Mouse (Mus musculus): ENCODE data around the gene Psg17.
"Not testable (repeated sequence)": the region's sequence is repeated elsewhere in the genome, so short reads cannot be mapped to it uniquely, and the experiment has no call there.

Psg17 gene

DNA sequence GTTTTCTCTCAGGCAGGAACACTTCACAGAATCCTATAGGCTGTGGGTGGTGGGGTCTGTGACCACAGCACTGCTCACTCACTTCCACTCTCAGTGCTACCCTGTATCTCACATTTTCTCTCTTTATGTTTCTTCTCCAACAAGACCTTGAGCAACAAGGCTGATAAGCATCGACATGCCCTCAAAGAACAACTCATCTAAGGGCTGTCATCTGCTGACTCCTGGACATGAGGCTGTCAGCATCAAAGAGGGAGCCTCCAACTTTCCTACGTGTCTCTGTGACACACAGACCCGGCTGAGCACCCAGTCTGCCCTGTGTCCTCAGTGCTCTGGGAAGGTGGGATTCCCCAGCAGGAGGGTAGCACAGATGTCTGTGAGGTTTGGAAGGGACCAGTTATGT lies at the start of gene Psg17:
Psg17 (minus strand) TSS at position 101 of the 400 bp plus-strand sequence.
- DNase-seq (ENCODE audit: low read depth, low spot score): no peak

DNA sequence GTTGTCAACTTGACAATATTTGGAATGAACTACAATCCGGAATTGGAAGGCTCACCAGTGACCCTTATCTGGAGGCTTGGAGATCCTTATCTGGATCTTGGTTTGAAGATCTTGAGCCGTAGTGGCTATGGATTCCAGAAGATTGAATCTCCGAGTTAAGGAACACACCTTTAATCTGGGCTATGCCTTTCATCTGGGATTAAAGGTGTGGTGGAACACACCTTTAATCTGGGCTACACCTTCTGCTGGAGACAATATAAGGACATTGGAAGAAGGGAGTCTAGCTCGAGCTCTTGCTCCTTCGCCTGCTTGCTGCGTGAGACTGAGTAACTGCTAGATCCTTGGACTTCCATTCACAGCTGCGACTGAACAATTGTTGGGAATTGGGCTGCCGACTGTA lies 49.6 kb upstream of the Psg17 start, which contains the start of gene Pglyrp1:
Pglyrp1 (plus strand) TSS at position 301 of the 400 bp plus-strand sequence.
- not testable (repeated sequence) for DNase-seq (ENCODE audit: low read depth, low spot score)

DNA sequence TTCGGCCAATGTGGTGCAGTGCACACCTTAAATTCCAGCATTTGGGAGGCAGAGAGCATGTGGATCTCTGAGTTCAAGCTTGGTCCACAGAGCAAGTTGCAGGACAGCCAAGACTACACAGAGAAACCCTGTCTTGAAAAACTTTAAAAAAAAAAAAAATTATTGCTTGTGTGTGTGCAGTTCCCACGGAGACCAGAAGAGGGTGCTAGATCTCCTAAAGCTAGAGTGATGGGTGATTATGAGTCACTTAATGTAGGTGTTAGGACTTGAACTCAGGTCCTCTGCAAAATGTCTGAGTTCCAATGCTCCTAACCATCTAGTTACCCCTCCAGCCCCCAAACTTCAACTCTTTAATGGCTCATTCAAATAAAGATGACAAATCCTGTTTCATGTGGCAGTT lies 47.1 kb upstream of the Psg17 start:
- no peak for DNase-seq (ENCODE audit: low read depth, low spot score)

DNA sequence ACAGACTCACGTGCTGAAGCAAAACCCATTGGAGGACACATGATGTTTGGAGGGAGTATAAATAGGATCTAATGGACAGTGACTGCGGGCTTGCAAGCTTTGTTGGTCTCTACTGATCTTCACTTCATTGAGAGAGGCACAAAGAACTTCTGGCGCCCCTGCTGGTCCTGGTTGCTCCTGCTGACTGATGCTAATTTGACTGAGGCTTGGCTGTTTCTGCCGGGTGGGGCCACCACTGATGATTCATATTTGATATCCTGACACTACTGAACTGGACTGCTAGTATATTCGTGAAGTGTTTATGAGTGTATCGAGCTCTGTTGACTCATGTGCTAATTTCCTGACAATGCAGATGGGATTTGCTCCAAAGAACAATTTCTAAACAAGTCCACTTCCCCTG lies 41.4 kb upstream of the Psg17 start:
- DNase-seq (ENCODE audit: low read depth, low spot score): no peak

DNA sequence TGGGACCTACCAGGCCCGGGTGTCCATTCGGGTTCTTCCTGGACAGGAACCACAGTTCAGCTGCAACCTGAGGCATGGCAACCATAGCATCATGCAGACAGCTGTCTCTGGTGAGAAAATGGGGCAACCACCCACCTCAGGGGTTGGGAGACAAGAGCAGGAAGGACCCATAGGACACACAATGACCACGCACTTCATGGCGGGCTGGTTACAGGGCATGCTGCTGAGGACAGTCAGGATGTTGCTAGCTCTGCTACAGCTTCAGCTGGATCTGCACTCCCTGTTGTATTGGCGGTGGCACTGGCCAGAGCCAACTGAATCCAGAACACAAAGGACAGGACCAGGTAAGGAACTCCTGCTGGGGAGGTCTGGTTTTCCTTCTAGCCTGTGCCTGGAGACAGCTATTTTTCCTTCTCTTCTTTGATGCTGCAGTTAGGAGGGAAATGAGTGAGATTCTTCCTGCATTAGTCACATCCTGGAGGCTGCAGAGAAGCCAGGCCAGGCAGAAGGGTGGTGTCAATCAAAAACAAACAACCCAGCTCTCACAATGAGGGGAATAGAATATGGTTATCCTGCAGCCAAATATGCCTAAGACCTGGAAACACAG lies 37.0 kb upstream of the Psg17 start:
- no peak for DNase-seq (ENCODE audit: low read depth, low spot score)

DNA sequence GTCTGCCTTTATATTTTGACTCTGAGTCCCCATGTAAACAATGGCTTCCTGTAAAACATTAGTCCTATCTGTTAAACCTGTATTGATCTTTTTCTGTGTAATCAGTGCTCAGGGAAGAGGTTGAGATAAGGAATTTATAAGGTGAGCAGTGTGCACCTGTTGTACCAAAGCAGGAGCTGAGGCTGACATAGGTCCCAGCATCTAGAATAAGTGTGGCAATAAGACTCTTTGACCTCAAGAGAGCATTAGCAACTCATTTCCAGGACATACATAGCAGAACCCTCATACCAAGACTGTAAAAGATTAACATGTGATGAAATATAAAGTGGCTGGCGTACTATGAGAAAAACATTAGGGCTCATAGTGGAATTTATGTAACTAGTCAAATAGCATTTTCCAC lies 27.0 kb upstream of the Psg17 start:
- no peak for DNase-seq (ENCODE audit: low read depth, low spot score)

DNA sequence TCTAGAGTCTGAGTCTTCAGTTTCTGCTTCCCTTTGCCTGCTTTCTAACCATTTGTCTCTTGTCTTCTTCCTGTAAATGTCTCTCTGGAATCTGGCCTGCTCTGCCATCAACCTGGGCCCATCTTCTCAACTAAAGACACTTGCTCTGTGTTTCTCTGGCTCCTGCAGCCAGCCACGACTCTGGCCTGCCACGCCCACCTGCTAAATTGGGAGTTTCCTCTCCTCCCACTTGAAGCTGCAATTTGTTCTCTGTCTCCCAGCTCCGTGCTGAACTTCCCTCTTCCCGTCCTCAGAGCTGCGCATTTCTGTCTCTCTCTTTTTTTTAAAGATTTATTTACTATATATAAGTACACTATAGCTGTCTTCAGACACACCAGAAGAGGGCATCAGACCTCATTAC lies 23.4 kb upstream of the Psg17 start:
- DNase-seq (ENCODE audit: low read depth, low spot score): no peak

DNA sequence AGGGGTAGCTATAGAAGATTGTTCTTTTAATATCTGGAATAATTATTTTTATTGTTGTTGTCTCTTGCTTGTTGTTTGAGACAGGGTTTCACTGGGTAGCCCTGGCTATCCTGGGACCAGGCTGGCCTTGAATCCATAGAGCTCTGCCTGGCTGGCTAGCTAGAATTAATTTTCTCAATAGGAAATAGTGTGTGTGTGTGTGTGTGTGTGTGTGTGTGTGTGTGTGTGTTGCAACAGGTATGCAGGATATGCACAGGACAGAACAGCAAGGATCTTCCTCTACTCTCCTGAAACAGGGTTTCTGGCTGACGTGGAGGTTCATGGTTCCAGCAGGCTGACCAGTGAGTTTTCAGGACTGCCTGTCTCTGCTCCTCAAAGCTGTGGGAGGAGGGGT lies 19.8 kb upstream of the Psg17 start:
- no peak for DNase-seq (ENCODE audit: low read depth, low spot score)

DNA sequence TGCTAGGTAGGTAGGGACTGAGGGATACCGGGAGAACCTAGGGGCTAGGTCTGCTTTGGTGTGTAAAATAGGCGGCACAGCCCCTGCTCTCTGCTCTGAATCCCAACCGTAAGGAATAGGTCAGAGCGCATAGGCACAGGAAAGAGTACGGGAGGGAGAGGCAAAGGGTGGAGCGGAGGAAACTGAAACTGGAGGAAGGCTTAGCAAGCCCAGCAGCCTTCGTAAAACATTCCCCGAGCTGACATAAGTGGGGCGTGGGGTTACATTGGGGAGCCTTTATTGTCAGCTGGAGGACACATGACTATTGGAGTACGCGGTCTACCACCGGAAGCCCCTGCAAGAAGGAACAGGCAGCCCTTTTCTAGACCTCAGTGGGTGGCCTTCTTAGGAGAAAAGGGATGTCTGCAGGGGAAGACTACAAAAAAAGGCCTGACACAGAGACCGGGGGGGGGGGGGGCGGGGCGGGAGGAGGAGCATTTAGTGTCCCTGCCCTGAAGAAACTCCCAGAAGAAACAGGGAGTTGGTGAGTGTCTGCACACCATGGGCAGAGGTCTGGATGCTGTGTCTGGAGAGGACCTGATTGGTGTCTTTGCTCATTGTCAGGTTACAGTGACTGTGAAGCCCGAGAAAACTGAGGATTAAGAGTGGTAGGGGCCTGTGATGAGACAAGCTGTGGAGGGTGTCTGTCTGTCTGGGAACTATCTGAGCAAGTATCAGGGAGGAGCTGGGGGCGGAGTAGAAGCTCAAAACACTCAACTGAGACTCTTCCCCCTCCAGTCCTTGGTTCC lies 19.2 kb upstream of the Psg17 start:
- DNase-seq (ENCODE audit: low read depth, low spot score): peak; percentile 20

DNA sequence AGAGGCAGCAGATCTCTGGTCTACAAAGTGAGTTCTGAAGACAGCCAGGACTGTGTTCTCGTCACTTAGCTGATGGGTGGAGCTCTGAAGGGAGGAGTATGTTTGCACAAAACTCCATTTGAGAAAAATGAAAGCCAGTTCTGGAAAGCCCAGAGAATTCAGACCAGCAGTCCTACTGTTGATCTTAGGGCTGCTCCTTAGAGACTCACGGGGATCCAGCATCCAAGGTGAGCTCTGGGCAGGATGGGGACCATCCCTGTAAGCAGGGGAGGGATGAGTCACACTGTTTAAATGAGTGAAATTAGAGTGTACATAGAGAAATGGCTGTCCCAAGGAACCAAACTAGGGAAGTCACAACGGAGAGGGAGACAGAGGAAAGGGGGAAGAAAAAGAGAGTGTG lies 18.5 kb upstream of the Psg17 start, which contains the start of gene Mill2:
Mill2 (plus strand) TSS at position 102 of the 400 bp plus-strand sequence.
- DNase-seq (ENCODE audit: low read depth, low spot score): no peak

DNA sequence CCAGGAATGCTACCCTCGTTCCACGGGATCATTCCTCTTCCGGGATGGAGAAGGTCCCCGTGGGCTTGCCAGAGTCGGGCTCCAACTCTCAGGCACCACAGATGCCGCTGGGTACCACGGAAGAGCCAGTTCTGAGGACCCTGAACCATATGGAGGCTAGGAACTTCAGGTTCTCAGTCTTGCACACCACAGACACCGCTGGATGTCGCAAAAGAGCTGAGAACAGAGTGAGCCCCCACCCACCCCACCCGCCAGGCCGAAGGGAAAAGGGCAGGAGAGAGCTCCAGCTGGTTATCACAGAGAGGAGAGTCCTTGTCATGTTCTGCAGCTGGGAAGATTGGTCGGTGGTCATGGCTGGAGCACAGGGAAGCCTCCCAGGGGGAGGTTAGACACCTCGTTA lies 10.9 kb upstream of the Psg17 start:
- no peak for DNase-seq (ENCODE audit: low read depth, low spot score)

DNA sequence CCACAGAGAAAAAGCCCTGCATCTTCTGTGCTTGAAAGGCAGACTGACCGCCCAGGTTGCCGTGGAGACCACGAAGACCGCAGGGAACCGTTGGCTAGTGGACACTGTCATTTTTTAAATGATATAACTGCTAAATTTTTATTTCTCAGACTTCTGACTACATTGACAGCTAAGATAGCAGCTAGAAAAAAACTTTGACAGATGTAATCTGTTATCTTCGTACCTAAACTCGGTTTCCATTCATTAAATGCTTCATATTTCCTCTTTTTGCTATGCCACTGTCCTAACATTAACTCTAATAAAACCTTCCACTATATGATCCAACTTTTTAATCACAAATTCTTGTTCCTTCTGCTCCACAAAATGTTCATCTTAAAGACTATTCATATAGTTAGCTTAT lies 8.1 kb upstream of the Psg17 start:
- no peak for DNase-seq (ENCODE audit: low read depth, low spot score)

DNA sequence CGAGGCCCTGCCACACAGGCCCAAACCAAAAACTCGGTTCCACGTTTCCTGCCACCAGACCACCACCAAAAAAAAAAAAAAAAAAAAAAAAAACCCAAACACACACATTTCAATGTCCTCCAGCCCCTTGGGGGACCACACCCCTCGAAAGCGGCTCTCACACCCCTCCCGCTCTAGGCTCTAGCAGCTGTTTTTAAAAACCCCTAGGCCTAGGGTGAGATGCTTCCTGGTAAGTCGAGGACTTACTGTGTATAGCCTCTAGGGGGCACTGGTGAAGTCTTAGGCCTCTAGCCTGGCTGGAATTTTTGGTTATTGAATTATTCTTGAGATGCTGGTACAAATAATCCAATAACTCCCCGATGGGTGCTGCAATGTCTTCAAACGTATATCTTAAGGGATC lies 7.2 kb upstream of the Psg17 start:
- no peak for DNase-seq (ENCODE audit: low read depth, low spot score)

DNA sequence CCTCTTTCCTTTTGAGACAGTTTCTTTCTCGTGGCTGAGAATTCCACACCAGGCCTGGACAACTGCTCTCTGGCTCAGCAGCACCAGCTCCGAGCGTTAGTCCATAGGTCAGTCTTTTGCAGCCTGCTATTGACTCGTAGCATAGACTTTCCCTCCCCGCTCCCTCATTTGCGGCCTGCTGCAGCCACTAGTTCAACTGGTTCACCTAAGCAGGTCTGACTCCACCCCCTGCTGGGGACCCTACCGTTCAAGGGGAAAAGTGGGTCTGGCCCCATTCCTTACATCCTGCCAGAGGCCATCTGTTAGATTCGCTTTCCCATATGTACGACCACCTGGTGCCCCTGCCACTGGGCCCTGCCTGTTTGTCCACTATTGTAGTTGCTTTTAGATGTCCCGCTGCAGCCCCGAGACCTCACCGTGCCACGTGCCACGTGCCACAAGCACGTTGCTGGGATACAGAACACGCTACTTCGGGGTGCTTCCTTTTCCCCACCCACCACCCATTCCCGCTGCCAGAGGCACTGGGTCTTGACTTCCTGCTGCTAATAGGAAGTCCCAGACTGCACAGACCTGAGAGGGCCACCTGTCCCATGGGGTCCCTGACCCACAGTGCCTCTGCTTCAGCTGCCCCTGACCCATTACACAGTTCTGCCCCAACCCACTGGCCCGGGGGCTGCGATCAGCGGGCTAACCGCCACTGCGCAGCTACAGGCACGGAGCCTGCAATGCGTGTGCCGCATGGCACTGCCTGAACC lies 6.6 kb upstream of the Psg17 start:
- DNase-seq (ENCODE audit: low read depth, low spot score): no peak

DNA sequence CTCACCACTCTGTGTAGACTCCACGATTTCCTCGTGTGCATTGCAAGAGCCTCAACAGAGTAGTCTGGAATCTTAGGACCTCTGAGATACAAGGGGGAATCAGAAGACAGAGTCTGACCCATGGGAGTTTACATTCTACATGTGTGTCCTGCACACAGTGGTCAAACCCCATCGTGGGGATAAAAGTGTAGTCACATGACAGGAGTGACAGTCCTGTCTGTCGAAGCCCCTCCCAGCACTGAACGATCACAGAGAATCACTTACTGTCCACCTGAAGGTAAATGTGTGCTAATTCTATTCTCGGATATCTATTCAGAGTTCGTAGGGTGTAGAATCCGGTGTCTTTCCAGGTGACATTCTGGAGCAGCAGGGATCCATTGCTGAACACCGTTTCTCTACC lies 3.1 kb downstream of the Psg17 start:
- DNase-seq (ENCODE audit: low read depth, low spot score): no peak

DNA sequence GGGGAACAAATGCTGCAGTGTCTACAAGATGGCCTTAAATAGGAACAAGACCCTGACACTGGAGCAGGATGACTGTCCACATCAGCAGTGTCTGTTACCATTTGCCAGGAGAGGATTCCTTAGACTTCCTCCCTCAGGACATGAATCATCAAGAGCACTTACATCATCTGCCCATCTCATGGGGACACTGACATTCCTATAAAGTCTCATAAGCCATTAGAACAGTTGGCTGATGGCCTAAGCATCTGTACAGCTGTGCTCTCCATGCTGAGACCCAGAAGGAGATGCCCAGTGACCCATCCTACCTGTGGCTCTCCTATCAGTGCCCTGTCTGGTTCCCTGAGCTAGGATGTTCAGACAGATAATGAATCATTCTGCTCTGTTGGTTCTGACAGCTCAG lies 17.9 kb downstream of the Psg17 start:
- DNase-seq (ENCODE audit: low read depth, low spot score): no peak

DNA sequence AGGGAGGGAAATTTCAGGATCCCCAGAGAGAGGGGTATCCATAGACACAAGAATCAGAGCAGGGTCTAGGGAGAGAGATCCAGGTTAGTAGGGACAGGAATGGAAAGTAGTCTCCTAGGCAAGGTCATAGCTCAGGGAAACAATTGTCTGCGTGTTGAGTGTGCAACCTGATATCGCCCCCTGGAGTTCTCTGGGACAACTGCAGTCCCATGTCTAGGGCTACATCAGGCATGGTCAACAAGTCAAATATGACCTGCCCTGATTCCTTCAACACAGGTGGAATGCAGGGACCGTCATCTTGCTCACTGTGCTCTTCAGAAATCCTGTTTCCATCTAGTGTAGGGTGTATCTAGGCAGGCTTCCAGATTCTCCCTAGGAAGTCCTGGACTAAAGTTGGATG lies 22.3 kb downstream of the Psg17 start:
- DNase-seq (ENCODE audit: low read depth, low spot score): no peak

DNA sequence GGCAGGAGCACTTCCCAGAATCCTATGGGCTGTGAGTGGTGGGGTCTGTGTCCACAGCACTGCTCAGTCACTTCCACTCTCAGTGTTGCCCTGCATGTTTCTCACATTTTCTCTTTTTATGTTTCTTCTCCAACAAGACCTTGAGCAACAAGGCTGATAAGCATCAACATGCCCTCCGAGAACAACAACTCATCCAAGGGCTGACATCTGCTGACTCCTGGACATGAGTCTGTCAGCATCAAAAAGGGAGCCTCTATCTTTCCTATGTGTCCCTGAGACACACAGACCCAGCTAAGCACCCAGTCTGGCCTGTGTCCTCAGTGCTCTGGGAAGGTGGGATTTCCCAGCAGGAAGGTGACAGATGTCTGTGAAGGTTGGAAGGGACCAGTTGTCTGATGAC lies 23.0 kb downstream of the Psg17 start, which contains the start of gene Psg19:
Psg19 (minus strand) TSS at position 101 of the 400 bp plus-strand sequence.
- no peak for DNase-seq (ENCODE audit: low read depth, low spot score)

DNA sequence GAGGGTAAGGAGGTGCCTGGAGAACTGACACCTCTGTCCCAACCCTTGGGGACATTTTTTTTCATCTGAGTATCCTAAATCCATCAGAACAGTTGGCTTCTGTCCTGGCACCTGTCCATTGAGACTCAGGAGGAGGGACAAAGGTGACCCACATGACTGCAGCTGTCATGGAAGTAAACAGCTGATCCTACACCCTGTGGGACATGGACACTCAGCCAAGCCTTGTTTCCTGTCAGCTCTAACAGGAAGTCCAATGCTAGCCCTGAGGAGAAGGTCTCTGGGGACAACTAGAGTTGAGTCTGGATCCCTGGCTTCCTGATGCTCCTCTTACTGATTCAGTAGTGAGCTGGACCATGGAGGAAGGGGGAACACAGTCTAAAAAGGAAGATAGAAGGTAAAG lies 30.7 kb downstream of the Psg17 start:
- not testable (repeated sequence) for DNase-seq (ENCODE audit: low read depth, low spot score)

DNA sequence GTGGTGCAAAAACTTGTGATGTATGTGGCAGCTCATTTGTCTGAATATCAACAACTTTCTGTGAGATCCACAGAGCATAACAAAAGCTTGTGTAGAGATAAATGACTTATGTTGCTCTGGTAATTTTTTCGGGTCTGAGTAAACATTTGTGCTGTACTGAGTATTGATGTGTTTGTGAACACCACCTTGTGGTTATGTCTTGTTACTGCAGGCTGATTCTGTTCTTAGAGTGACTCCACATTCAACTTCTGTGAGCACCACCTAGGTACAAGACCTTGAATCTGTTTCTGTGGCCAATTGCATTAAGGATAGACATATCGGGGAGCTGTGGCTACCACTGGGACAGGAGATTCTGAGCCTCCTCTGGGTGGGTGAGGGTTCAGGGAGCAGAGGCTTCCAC lies 40.1 kb downstream of the Psg17 start:
- DNase-seq (ENCODE audit: low read depth, low spot score): not testable (repeated sequence)

DNA sequence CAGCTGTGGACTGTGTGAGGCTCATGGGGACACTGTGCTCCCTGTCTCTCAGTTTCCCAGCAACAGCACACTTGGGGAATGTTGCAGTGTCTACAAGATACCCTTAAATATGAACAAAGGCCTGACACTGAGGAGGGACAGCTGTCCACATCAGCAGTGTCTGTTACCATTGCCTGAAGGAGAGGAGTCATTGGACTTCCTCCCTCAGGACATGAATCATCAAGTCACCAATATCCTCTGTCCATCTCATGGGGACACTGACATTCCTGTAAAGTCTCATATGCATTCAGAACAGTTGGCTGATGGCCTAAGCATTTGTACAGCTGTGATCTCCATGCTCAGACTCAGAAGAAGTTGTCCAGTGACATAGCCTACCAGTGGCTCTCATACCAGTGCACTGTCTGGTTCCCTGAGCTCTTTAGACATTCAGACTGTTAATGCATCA lies 42.0 kb downstream of the Psg17 start:
- DNase-seq (ENCODE audit: low read depth, low spot score): no peak
